8 mouse cellular contexts compared by ENCODE assay signal in the genomic region with DNA sequence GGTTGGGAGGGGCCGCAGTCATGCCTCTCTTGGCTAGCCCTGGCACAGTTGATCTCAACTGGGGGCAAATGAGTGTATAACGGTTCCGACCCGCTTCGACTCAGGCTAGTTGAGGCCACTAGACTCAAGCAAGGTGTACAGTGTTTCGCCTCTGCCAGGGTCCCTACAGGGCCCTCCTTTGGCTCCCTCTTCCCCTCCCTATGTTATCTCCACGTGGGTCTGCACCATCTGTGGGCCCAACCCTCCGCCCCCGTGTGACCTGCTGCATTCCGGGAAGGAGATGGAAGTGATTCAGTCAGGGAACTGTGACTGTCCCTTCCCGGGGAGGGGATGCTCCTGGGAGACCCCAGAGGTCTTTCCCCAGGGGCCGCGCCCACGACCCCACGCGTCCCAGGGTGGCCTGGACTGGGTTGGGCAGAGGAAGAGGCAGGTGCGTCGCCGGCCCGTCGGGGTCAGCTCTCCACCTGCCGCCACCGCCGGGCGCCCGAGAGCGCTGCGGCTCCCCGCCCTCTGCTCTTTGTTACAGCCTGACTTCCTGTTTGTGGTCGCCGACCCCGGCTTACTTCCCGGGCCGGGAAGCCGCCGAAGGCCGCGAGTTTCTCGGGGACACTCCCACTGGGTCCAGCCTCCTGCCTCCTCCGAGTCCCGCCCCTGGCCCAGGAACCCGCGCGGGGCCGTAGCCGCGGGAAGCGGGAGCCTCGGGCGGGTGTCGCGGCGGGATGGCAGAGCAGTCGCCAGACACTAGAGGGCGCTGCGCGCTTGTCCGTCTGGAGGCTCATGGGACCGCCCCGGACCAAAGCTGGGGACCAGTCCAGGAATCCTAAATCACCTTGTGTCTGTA. TPM values are rescaled to one million over a fixed set of nuclear protein-coding genes. Genes with fewer than 3 reads are reported as not detected.
DNase-seq lines count a peak whose midpoint lies in the region; ATAC-seq and TF ChIP-seq lines count a peak whose summit lies in the region.

No protein-coding gene starts in this region.

- intact Hi-C loops in left cerebral cortex, postnatal 10 days (cut with DNase I), result loop anchor here (5.0 kb wide), 1 partner anchor 70 kb away; no protein-coding TSS in a partner anchor

- H3K4me1 ChIP-seq in cortical plate, adult 2 months (ENCODE audit: control insufficient read depth, insufficient read depth, low read length), result peaks cover 1% of the 10 kb centered on the region; the same call in 1 of the 2 replicates

- DNase-seq in ZHBTc4 (ENCODE audit: low read depth, low spot score), result peak; percentile 89
- peak; percentile 96 for DNase-seq in gastrocnemius, postnatal 10 days
- DNase-seq in left cerebral cortex, postnatal 10 days (ENCODE audit: extremely low spot score in 1 of 2, low spot score in 2 of 2), result peak; percentile 68 to 94
- peak; percentile 80 to 89 for DNase-seq in right cerebral cortex, postnatal 10 days (ENCODE audit: low spot score in 2 of 2)
- peak; percentile 92 for DNase-seq in urinary bladder, postnatal 14 days (ENCODE audit: low spot score)

- TF ChIP-seq POLR2A in cortical plate, adult 2 months (IDR thresholded peaks at IDR 0.05; ENCODE audit: extremely low read depth, insufficient read depth, low read length), result no peak

- peak; percentile 83 for ATAC-seq in inflammation-experienced regulatory T-cells, adult 6 months
- ATAC-seq in megakaryocyte progenitor cell, adult 5-6 weeks (replicated peaks; ENCODE audit: poor library complexity), result peak; percentile 96

- peak; percentile 53 for TF ChIP-seq CTCF in cortical plate, adult 2 months (IDR thresholded peaks at IDR 0.05; ENCODE audit: extremely low read depth, insufficient read depth, low read length)

- H3K4me3 ChIP-seq in cortical plate, adult 2 months (ENCODE audit: insufficient read depth, low read length), result peak overlapping the region; percentile 9

- H3K27ac ChIP-seq in cortical plate, adult 2 months (ENCODE audit: insufficient read depth, low read length), result peak overlapping the region; percentile 49; the same call in 1 of the 2 replicates

RNA-seq across cellular contexts. Expression of a gene that starts 12.1 kb away (rescaled TPM):
- 2.9 and 3.3 TPM in 2 replicates for polyA plus RNA-seq in cortical plate, adult 2 months (2012; rRNA removed)
- total RNA-seq in gastrocnemius, postnatal 10 days (2021), result 10 to 100 TPM; 12.6 to 12.9 TPM
- polyA plus RNA-seq in inflammation-experienced regulatory T-cells, adult 6 months (2017; shearing (Covaris generic)), result not detected
- total RNA-seq in left cerebral cortex, postnatal 10 days (2021), result 1 to 10 TPM; 5.5 to 6.7 TPM
- 0.05 TPM in 1 of 2 replicates, not detected in the other for total RNA-seq in megakaryocyte progenitor cell, adult 5-6 weeks (2015)
- total RNA-seq in megakaryocyte progenitor cell, adult 5-6 weeks (2017), result not detected in 2 replicates

RNA-seq across cellular contexts. Expression of a gene that starts 13.4 kb away (rescaled TPM):
- polyA plus RNA-seq in cortical plate, adult 2 months (2012; rRNA removed), result 7.9 and 8.3 TPM in 2 replicates
- total RNA-seq in gastrocnemius, postnatal 10 days (2021), result 10 to 100 TPM in 1 of 2 experiments, 1 to 10 TPM in 1; 7.0 to 18.8 TPM
- not detected for polyA plus RNA-seq in inflammation-experienced regulatory T-cells, adult 6 months (2017; shearing (Covaris generic))
- total RNA-seq in left cerebral cortex, postnatal 10 days (2021), result 10 to 100 TPM; 10.1 to 10.6 TPM
- 0.34 and 0.57 TPM in 2 replicates for total RNA-seq in megakaryocyte progenitor cell, adult 5-6 weeks (2015)
- 0.71 and 1.3 TPM in 2 replicates for total RNA-seq in megakaryocyte progenitor cell, adult 5-6 weeks (2017)

RNA-seq across cellular contexts. Expression of a gene that starts 49.1 kb away (rescaled TPM):
- polyA plus RNA-seq in cortical plate, adult 2 months (2012; rRNA removed), result 32.2 and 33.0 TPM in 2 replicates
- 1 to 10 TPM; 9.7 to 9.9 TPM for total RNA-seq in gastrocnemius, postnatal 10 days (2021)
- 1 to 10 TPM; 5.5 to 6.1 (median 5.9) TPM for polyA plus RNA-seq in inflammation-experienced regulatory T-cells, adult 6 months (2017; shearing (Covaris generic))
- 10 to 100 TPM; 33.7 to 33.8 TPM for total RNA-seq in left cerebral cortex, postnatal 10 days (2021)
- 7.2 and 7.6 TPM in 2 replicates for total RNA-seq in megakaryocyte progenitor cell, adult 5-6 weeks (2015)
- 18.8 and 20.0 TPM in 2 replicates for total RNA-seq in megakaryocyte progenitor cell, adult 5-6 weeks (2017)

Comparison
In these comparisons a context has a peak if more than half of its experiments do, and no peak if none do; other contexts are left out.
1. Peak in every context shown above with its lines: DNase-seq, ATAC-seq, H3K4me3 ChIP-seq and H3K27ac ChIP-seq.
2. RNA of a gene that starts 12.1 kb away (total RNA-seq): 12.6 to 12.9 TPM in gastrocnemius, postnatal 10 days and 5.5 to 6.7 TPM in left cerebral cortex, postnatal 10 days; 0.05 TPM in megakaryocyte progenitor cell, adult 5-6 weeks; every median in the first group is over 4 times any median in the second.